Mouse (Mus musculus) adrenal gland, postnatal 25 days (tissue): ENCODE measurements around the gene Bsg. TPM values are rescaled to one million over a fixed set of nuclear protein-coding genes. Genes with fewer than 3 reads are reported as not detected.
"Not testable (repeated sequence)": the region's sequence is repeated elsewhere in the genome, so short reads cannot be mapped to it uniquely, and the experiment has no call there.

ENCODE experiments used
- DNase-seq: peaks from one replicate; pipeline ENCODE4 v3.0.0; 2021; ENCODE audit warnings: mixed read lengths
- total RNA-seq: library from RNA; stranded (reverse); gene quantifications from 2 replicates; pipeline ENCODE4 v1.2.3, GENCODE M21; 2021

The Bsg gene
- total RNA-seq, 1 experiment from 2014 or later = 522 TPM

DNA sequence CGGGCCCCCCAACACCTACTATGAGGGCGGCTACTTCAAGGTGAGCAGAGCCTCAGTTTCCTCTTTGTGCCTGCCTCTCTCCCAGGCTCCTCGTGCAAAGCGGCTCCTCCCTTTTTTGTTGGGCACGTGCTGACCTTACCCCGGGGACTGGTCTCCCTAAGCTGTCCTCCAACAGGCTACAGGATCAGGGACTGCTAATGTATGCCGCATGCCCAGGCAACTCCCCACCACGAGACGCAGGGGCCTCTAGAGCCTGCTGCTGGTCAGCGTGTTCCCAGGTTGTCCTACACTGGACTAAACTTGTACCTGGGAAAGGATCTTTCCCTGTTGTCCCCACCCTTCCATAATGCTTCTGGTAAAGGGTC is 21.8 kb upstream of the Bsg start:
- no peak for DNase-seq

DNA sequence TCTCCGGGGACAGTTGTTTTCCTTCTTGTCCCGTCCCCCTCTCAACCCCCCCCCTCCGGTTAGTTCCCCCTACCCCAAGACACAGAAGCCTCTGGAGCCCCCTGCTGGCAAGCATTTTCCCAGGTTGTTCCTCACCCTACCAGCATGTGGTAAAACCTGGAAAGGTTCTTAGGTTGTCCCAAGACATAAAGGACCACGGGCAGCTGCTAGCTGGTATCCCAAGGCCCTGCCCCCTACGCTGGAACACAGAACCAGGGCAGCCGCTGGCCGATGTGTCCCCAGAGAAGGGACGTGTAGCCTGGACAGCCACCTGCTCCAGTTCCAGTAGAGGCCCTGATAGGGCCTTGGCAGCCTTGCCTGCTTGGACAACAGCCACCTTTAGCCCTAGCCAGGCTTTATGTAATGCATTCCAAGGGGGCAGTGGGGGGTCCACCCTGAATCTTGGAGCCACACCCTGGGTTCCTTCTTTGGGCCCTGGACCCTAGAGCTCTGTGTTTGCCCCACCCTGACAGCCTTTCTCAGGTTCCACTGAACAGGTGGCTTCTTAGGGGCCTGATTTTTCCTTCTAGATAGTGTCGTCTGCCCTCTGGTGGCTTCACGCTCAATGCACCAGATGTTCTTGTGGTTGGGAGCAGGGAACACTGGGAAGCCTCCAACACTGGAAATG is 21.2 kb upstream of the Bsg start:
- DNase-seq = peak; percentile 58

DNA sequence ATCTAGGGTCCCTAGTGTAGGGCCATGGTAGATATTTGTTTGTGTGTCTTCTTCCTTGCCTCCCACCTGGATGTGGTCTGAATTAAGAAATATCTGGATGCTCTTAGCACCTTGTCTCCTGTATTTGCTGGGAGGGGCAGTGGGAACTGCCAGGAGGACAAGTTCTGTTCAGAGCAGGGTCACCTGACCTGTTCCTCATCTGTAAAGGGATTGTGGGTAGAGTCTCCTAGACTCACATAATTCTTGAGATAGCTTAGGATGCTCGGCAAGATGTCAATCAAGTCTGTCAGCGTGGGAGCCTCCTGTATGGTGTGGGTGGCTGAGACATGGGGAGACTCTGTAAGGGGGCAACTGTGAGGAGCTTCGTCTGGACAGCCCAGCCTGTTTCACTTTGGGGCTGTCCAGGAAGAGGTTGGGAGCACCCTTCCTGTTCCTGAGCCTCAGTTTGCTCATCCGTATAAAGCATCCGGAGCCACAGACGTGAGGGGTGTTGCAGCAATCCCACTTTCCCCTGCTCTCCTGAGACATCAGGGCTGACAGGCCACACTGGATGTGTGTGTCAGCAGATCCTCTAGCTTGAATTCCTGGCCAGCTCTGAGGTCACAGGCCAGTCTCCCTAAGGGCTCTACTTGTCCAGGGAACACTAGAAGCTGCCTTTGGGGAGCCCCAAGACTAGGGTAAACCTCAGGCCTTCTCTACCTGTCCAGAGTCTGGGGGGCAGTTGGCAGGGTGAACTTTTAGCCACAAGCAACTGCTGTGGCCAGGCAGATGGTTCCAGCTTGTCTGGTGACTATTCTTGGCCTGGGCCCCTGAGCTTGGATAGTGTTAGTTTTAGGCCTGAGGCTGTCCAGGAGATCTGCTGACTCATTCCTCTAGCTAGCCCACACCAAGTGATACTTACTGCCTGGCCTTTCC is 20.3 kb upstream of the Bsg start:
- no peak for DNase-seq

DNA sequence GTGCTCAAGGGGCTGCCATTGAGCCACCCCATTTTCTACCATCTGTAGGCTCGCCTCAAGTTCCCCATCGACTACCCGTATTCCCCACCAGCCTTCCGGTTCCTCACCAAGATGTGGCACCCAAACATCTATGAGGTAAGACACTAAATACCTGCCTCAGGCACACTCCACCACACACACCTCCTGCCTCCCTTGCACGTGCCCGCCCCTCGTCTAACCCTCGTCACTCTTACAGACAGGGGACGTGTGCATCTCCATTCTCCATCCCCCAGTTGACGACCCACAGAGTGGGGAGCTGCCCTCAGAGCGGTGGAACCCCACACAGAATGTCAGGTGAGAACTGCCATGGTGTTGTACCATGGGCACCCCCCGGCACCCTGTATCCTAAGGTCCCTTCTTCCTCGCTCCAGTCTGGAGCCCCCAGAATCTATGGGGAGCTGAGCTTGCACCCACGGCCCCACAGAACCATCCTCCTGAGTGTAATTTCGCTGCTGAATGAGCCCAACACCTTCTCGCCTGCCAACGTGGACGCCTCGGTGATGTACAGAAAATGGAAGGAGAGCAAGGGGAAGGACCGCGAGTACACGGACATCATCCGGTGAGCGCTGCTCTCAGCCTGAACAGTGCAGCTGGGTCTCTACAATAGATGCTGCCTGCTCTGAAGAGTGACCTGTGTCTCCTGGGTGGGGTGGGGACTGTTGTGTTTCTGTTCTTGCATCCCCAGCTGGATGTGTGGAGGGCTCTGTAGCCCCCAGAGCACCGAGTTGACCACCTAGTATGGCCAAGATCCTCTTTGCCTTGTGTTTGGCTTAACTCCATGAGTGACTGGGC is 19.3 kb upstream of the Bsg start:
- no peak for DNase-seq

DNA sequence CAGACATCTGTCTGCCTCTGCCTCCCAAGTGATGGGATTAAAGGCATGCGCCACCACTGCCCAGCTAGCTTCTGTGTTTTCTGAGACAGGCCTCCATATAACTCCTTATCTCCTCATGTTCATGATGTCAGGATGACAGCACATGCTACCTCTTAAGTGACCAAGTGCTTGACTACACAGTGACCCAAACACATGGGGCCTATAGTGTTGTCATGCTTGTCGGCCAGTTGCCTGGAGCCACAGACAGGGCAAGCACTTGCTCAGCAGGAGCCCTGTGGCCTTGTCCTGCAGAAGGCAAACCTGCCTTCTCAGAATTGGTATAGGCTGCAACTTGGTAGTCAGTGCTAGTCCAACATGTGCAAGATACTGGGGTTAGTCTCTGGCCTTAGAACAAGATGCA is 18.1 kb upstream of the Bsg start:
- DNase-seq = no peak

DNA sequence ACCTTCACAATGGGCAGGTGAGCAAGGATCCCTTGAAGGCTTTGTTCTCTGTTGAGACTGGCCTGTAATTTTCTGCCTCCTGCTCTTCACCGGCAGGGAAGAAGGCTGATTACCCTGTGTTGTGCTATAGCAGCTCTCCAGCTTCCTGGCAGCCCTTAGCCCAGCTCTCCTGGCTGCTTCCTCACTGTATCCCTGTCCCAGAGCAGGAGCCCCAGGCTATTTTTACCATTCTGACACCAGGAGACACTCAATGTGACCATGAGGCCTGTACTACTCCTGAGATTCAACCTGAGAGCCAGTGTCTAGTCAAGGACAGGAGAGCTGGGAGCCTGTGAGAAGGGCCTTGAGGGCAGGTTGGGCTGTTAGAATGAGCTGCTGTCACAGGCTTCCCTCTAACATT is 17.6 kb upstream of the Bsg start:
- DNase-seq = no peak

DNA sequence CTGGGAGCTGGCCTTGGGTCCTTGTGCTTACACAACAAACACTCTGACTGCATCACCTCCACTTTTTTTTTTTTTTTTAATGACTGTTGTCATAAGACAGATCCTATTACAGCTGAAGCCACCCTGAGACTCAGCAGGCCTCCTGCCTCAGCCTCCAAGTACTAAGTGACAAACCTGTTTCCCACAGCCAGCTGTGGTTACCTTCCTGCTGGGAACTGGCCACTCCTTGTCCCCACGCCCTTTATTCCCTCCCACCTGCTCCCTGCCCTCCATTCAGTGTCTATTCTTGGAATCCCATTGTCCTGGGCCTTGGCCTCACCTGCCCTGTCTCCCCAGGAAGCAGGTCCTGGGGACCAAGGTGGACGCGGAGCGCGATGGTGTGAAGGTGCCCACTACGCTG is 16.8 kb upstream of the Bsg start:
- no peak for DNase-seq

DNA sequence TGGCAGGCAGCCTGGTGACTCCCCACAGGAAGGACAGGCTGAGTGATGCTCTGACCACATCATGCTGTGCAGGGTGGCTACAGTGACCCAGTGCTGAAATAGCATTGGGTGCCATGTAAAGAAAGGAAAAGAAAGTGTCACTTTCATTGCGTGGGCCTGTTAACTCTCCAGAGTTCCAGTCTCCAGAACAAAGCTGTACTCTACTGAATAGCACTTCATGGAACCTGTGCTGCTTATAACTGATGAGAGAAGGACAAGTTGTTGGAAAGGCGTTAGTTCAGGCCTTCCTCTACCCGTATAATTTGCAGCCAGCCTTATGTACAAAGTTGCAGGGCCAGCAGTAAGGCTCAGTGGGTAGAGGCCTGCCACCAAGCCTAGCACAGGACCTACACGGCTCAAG is 15.6 kb upstream of the Bsg start, which contains the start of gene Gzmm:
Gzmm (plus strand) TSS at position 301 of the 400 bp plus-strand sequence.
- no peak for DNase-seq

DNA sequence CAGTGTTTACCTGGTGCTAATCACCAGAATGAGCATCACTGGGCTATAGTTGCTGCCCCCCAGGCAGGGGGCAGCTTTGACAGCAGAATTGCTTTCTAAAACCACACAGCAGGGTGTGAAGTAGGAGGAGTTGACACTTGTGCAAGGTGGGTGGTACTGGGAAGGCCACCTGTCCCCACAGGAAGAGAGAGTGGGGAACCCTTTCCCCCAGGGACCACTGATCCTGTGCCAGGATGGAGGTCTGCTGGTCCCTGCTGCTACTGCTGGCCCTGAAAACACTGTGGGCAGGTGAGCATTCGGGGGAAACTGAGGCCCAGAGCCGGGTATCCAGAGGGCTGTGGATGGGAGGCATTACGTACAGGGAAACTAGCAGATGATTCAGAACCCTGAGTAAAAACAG is 15.1 kb upstream of the Bsg start:
- no peak for DNase-seq

DNA sequence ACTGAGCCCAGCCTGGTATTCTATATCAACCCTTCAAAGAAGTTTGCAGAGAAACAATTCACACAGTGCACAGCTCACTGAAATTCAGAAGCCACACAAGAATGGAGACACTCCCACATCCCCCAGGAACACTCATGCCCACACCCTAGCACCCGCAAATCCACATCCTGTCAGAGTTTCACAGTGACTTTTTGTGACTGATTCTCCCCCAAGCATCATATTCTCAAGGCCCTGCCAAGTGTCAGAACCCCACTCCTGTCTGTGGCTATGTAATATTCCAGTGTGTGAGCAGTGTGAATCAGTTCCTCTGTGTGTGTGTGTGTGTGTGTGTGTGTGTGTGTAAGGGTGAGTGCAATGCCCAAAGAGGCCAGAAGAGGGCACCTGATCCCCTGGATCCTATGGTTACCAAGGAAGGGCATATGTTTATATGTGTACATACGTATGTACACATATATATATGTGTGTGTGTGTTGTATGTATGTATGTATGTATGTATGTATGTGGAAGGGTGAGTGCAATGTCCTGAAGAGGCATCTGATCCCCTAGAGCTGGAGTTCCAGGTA is 12.2 kb upstream of the Bsg start:
- no peak for DNase-seq

DNA sequence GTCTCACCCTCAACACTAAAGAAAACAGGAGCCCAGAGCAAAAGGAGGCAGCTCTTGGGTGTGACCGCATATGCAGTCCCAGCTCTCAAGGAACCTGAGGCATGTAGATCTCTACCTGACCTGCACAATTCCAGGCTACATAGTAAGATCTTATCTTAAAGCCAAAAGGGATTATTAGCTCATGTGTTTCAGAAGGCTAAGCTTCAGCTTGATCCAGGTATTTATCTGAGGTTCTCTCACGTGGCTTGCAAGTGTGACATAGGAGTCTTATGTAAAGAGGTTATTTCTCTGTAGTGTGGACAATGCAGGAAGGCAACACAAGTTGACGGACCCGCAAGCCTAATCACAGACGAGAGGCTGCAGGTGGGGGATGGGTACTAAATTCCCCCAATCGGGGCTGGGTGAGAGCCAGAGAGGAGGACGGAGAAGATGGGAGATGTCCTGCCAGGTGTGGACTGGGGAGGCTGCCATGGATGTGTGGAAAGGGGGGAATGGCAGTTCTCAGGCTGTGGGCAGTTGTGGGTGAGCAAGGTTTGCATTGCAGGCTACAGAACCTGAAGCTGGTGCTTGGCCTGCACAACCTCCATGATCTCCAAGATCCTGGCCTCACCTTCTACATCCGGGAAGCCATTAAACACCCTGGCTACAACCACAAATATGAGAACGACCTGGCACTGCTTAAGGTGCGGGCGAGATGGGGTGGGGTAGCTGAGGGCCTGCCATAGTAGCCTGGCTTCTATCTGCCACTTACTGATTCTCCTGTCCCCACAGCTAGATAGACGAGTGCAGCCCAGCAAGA is 10.5 kb upstream of the Bsg start:
- no peak for DNase-seq

DNA sequence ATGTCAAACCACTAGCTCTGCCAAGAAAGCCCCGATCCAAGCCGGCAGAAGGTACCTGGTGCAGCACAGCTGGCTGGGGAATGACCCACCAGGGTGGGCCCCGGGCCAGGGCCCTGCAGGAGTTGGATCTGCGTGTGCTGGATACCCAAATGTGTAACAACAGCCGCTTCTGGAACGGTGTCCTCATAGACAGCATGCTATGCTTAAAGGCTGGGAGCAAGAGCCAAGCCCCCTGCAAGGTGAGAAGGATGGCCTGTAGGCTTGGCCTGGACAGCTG is 10.0 kb upstream of the Bsg start:
- no peak for DNase-seq

DNA sequence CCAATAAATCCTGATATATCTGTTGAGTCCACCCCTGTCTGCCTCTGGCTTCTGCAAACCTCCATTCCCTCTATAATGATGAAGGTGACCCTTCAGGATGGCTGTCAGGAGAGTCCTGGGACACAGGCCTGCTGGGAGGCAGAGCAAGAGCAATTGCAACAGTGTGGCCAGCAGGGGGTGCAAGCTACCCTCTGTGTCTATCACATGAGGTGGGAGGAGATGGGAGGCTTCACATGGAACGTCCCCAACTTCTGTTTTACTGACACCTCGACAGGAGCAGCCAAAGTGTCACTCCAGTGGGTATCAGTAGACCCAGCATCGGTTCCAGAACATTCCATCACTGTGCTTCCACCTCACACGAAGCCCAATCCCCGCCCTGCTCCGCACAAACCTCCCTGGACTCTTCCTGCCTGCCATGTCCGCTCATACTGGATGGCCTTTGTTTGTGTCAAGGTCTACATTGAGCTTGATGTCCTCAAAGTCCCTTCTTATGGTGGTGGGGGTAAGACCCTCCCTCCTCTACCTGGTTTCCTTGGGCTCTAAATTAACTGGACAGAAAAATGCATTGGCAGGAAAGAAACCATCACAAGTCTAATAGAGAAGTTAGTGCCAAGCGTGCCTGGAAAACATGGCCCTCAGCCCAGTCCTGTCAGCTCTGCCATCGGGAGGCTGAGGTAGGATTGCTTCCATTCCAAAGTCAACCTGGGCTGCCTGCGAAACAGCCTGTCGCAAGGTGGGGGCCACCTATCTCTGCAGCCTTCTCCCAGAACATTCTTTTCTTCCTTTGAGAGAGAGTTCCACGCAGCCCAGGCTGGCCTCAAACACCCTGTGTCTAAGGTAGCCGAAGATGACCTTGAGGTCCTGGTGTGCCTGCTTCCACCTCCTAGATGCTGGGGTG is 8.8 kb upstream of the Bsg start:
- DNase-seq = peak; percentile 85

DNA sequence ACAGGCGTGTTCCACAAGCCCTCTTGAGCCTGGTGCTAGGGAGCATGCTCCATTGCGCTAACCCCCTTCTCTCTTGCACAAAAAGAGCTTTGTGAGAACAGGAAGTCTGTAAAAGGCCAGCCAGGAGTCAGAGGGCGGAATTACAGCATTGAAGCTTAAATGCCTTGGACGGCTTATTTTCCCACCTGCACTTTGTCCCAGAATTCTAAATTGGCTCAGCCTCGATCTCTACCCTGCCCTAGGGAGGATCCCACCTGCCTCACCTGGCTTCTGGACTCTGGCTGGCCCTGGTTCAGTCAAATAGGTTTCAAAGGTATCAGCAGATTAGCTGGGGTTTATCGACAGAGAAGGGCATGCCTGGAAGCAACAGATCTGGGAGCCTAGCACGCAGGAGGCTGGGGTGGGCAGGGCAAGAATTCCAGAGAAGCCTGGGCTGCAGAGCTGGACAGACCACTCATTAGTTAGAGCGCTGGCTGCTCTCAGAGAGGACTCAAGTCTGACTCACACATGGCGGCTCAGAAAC is 8.1 kb upstream of the Bsg start:
- no peak for DNase-seq

DNA sequence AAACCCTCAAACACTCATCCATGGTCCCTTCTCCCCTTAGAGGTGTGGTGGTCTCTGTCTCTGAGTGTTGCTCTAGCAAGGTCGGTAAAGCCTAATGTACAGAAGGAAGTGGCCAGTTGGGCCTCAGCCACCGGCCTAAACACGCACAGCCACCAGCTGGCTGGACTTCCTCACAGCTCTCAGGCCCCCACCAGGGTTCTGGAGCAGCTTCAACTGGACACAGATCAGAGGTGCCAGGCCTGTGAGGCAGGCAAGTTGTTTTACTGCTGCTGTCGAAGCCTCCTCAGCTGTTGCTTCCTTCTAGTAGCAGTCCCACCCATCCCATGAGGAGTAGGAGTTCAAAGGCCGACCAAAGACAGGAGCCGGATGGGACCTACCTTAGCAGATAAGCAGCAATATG is 6.4 kb upstream of the Bsg start:
- no peak for DNase-seq

DNA sequence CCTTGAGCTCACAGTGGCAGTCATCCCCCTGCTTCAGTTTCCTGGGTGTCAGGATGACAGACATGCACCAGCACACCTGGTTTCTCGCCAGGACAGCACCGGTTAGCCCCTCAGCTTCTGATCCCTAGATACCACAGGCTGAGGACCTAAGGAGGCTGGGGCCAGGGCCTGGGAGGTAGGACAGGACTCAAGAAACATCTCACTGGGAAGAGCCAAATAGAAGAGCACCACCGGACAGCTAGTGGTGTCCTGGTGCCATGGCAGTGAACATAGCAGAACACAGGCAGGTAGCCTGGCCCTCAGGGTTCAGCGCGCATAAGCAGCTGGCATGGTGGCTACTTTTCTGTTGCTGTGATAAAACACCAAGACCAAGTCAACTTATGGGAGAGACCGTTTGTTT is 5.8 kb upstream of the Bsg start:
- DNase-seq = no peak

DNA sequence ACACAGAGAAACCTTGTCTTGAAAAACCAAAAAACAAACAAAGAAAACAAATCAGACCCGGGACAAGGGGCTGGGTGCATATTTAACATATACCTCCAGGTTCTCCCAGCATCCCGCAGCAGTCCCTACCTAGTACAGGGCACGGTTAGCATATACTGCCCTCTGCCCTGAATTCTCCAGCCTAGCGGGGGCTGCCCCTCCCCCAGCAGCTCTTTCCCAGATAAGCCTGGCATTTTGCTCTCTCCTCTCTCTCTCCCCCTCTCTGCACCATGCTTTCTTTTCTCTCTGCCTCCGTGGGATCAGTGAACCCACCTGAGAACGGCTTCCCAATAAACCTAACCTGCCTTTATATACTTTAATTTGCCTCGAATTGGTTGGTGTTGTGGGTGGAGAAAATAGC is 3.6 kb upstream of the Bsg start:
- DNase-seq = no peak

DNA sequence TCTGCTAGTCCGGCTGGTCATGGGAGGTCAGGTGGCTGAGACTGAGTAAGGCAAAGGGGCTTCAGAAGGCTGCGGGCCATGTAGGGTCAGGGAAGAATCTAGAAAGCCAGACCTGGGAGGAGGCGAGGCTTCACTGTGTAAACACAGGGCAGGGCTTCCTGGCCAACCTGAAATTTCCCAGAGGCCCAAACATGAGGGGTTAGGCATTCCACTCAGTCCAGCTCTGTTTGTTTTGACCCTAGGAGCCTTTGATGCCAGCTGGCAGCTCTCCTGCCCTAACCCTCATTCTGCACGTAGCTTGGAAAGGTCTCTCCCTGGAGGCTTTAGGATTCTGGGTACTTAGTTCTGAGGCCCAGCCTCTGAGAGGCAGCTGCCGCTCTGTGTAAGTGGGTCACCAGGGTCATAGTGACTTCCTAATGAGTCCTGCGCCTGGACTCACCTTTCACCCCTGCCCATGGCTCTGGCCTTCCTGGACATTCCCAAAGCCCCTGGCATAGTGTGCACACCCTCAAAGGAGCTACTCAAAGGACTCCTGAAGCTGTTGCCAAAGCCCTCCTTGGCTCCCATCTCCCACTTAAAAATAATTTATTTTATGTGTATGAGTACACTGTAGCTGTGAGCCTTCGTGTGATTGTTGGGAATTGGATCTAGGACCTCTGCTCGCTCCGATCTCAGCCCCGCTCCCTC is 2.7 kb upstream of the Bsg start:
- no peak for DNase-seq

DNA sequence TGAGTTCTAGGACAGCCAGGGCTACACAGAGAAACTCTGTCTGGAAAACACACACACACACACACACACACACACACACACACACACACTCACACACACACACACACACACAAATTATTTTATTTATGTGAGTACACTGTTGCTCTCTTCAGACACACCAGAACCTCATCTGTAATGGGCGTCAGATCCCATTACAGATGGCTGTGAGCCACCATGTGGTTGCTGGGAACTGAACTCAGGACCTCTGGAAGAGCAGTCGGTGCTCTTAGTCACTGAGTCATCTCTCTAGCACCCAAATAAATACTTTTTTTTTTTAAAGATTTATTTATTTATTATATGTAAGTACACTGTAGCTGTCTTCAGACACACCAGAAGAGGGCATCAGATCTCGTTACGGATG is 1.3 kb upstream of the Bsg start:
- DNase-seq = not testable (repeated sequence)

DNA sequence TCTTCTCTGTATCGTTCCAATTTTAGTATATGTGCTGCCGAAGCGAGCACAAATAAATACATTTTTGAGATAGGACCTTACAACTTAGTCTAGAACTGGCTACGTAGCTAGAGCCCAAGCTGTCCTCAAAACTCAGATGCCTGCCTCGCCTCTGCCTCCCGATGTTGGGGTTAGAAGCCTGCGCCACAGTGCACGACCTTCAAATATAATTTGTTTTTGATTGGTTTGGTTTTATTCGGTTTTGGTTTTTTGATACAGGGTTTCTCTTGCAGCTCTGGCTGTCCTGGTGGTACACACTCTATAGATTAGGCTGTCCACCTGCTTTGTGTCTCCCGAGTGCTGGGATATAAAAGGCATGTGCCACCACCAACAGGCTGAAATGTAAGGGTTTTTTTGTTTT is 750 bp upstream of the Bsg start:
- no peak for DNase-seq
